Mouse (Mus musculus): ENCODE measurements around the gene Gpx1.

GRCm38 (mm10) chr9:108305170-108305569 lies 33.5 kb upstream of the Gpx1 start:
- TF ChIP-seq CTCF (IDR thresholded peaks at IDR 0.05; ENCODE audit: low read depth), result no peak
- no peak for TF ChIP-seq EP300 (optimal IDR thresholded peaks at IDR 0.05)
